Mouse (Mus musculus): ENCODE measurements around the gene Il12rb2. TPM values are rescaled to one million over a fixed set of nuclear protein-coding genes. Genes with fewer than 3 reads are reported as not detected.

Il12rb2 gene
- polyA plus RNA-seq, 1 experiment from 2014 or later: not detected

DNA sequence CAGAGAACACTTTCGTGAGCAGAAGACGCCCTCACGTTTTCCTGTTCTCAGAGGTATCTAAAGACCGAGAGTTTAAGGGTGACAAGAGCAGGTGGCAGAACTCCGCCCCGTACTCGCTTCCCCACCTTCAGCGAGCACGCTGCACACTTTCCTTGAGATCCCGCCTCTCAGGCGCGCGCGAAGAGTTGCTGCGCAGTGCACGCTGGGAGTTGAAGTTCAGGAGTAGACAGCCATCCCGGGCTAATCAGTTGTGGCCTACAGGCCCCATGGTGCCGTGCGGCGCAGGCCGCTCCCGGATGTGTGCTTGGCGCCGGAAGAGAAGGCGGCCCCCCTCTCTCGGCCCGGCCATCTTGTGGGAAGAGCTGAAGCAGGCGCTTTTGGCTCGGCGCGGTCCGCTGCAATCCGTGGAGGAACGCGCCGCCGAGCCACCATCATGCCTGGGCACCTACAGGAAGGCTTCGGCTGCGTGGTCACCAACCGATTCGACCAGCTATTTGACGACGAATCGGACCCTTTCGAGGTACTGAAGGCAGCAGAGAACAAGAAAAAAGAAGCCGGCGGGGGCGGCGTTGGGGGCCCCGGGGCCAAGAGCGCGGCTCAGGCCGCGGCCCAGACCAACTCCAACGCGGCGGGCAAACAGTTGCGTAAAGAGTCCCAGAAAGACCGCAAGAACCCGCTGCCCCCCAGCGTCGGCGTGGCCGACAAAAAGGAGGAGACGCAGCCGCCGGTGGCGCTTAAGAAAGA lies 109.2 kb downstream of the Il12rb2 start:
- Histone ChIP-seq H3K9me3 (ENCODE audit: low read length) (no peaks in the 10 kb centered on the region), H3K27ac (ENCODE audit: low read length) (peak overlapping the region; percentile 97), H3K9ac (replicated peaks; ENCODE audit: low read depth) (peak overlapping the region; percentile 97), H3K27me3 (replicated peaks; ENCODE audit: insufficient read depth, low read length) (no peaks in the 10 kb centered on the region), H3K4me2 (replicated peaks; ENCODE audit: low read depth, low read length) (peak overlapping the region; percentile 74), H3K4me1 (ENCODE audit: insufficient read depth, low read depth, low read length) (peaks cover 3% of the 10 kb centered on the region; the same call in 1 of the 2 replicates), H3K4me3 (ENCODE audit: low read depth, low read length) (peak overlapping the region; percentile 98), H3K36me3 (ENCODE audit: insufficient read depth, low read length) (no peaks in the 10 kb centered on the region)
- ATAC-seq (peak; percentile 100), DNase-seq (ENCODE audit: low spot score) (peak; percentile 99)
- 3% methylated on average over 68 of the region's 68 CpGs for WGBS
- TF ChIP-seq EP300 (IDR thresholded peaks at IDR 0.05) (peak; percentile 37; the same call in 1 of the 2 replicates), CTCF (IDR thresholded peaks at IDR 0.05) (no peak)

DNA sequence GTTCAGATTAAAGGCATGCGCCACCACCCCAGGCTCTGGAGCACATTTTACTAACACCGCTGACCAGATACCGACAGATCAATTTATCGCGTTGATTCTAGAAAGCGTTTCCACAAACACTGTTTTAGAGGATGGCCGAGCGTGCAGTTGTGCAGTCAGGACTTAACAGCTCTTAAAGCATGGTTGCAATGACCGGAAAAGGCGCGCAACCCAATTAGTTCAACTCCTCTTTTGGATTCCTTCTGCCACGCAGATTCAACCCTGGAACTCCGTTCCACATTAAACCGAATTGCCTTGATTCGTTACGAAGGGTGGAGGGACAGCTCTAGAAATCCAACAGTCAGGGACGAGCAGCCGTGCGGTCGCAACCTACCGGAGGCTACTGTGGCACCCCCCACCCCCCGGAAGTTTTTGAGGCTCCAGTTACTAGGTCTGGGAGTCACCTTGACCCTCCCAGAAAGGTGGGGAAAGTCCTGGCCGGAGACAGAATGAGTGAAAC lies 109.8 kb downstream of the Il12rb2 start:
- under 1% methylated on average over 23 of the region's 23 CpGs for WGBS
- peak overlapping the region; percentile 74 for H3K4me2 ChIP-seq (replicated peaks; ENCODE audit: low read depth, low read length)
- H3K4me1 ChIP-seq (ENCODE audit: insufficient read depth, low read depth, low read length): peaks cover 3% of the 10 kb centered on the region; the same call in 1 of the 2 replicates
- peak overlapping the region; percentile 98 for H3K4me3 ChIP-seq (ENCODE audit: low read depth, low read length)
- H3K27me3 ChIP-seq (replicated peaks; ENCODE audit: insufficient read depth, low read length): no peaks in the 10 kb centered on the region
- H3K27ac ChIP-seq (ENCODE audit: low read length): peak overlapping the region; percentile 97
- no peaks in the 10 kb centered on the region for H3K36me3 ChIP-seq (ENCODE audit: insufficient read depth, low read length)
- no peak for TF ChIP-seq EP300 (IDR thresholded peaks at IDR 0.05)
- no peak for TF ChIP-seq CTCF (IDR thresholded peaks at IDR 0.05)
- H3K9me3 ChIP-seq (ENCODE audit: low read length): no peaks in the 10 kb centered on the region
- H3K9ac ChIP-seq (replicated peaks; ENCODE audit: low read depth): peak overlapping the region; percentile 43
- ATAC-seq (peak; percentile 50), DNase-seq (ENCODE audit: low spot score) (no peak)

GRCm38 (mm10) chr6:67264935-67265334 lies 111.1 kb downstream of the Il12rb2 start:
- Histone ChIP-seq H3K4me2 (replicated peaks; ENCODE audit: low read depth, low read length) (no peak overlapping the region), H3K4me3 (ENCODE audit: low read depth, low read length) (no peak overlapping the region), H3K4me1 (ENCODE audit: insufficient read depth, low read depth, low read length) (peaks cover 3% of the 10 kb centered on the region; the same call in 1 of the 2 replicates), H3K9ac (replicated peaks; ENCODE audit: low read depth) (no peak overlapping the region), H3K27ac (ENCODE audit: low read length) (no peak overlapping the region), H3K9me3 (ENCODE audit: low read length) (no peaks in the 10 kb centered on the region), H3K36me3 (ENCODE audit: insufficient read depth, low read length) (no peaks in the 10 kb centered on the region), H3K27me3 (replicated peaks; ENCODE audit: insufficient read depth, low read length) (no peaks in the 10 kb centered on the region)
- TF ChIP-seq EP300 (IDR thresholded peaks at IDR 0.05): no peak
- no peak for DNase-seq (ENCODE audit: low spot score)
- no peak for ATAC-seq
- 76% methylated on average over 7 of the region's 7 CpGs for WGBS

GRCm38 (mm10) chr6:67251095-67251494 lies 124.9 kb downstream of the Il12rb2 start:
- Histone ChIP-seq H3K4me1 (ENCODE audit: insufficient read depth, low read depth, low read length) (no peaks in the 10 kb centered on the region), H3K27me3 (replicated peaks; ENCODE audit: insufficient read depth, low read length) (no peaks in the 10 kb centered on the region), H3K4me2 (replicated peaks; ENCODE audit: low read depth, low read length) (no peak overlapping the region), H3K4me3 (ENCODE audit: low read depth, low read length) (no peak overlapping the region), H3K9me3 (ENCODE audit: low read length) (no peaks in the 10 kb centered on the region), H3K9ac (replicated peaks; ENCODE audit: low read depth) (no peak overlapping the region), H3K27ac (ENCODE audit: low read length) (no peak overlapping the region), H3K36me3 (ENCODE audit: insufficient read depth, low read length) (no peaks in the 10 kb centered on the region)
- ATAC-seq: no peak
- no peak for TF ChIP-seq EP300 (IDR thresholded peaks at IDR 0.05)
- TF ChIP-seq CTCF (IDR thresholded peaks at IDR 0.05): no peak
- 80% methylated on average over 4 of the region's 4 CpGs for WGBS
- no peak for DNase-seq (ENCODE audit: low spot score)

DNA sequence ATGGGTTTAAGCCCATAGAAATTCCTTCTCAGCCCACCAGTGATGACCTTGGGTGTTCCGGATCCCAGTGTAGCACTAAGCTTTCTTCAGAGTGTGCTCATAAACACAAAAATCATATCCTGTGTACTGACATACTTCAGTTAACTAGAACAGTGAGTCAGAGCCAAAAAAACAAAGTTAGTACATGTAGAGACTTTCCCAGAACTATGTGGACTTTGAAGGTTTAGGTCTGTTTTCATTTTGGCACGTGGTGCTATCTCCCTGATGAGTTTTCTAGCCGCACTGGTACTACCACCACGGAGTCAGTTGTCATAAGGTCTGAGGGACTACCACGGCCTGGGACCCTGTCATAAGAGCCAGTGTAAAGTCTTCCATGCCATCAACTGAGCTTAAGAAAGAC lies 131.5 kb downstream of the Il12rb2 start:
- 78% methylated on average over 5 of the region's 5 CpGs for WGBS
- Histone ChIP-seq H3K9me3 (ENCODE audit: low read length) (no peaks in the 10 kb centered on the region), H3K36me3 (ENCODE audit: insufficient read depth, low read length) (no peaks in the 10 kb centered on the region), H3K4me1 (ENCODE audit: insufficient read depth, low read depth, low read length) (no peaks in the 10 kb centered on the region), H3K4me2 (replicated peaks; ENCODE audit: low read depth, low read length) (no peak overlapping the region), H3K9ac (replicated peaks; ENCODE audit: low read depth) (no peak overlapping the region), H3K27ac (ENCODE audit: low read length) (no peak overlapping the region), H3K4me3 (ENCODE audit: low read depth, low read length) (no peak overlapping the region), H3K27me3 (replicated peaks; ENCODE audit: insufficient read depth, low read length) (no peaks in the 10 kb centered on the region)
- ATAC-seq: no peak
- TF ChIP-seq EP300 (IDR thresholded peaks at IDR 0.05) (no peak), CTCF (IDR thresholded peaks at IDR 0.05) (no peak)
- no peak for DNase-seq (ENCODE audit: low spot score)

DNA sequence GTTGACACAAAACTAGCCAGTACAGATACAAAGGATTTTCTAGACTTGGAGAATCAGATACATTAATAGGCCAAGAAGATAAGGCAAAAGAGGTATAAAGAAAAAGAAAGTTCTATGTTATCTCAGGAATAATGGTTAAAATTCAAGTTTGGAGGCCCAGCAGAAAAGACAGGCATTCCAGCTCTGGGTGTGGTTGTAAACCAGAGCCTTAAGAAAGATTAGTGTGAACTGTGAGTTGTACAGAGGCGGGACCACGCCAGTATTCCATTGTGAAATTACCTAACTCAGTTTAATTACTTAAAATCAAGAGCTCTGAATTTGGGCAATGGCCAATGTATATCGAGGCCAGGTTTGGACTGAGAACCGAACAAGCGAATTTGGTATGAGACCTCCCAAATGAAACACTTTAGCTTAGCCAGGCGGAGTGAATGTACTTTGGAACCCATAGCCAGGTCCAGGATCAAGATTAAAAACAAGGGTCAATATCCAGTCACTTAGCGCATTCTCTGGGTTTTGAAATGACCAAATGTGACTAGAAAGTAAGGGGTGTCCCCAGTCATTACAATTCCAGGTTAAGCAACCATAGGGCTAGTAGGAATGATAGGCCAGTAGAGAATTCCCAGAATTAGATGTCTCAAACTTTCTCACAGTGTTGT lies 132.1 kb downstream of the Il12rb2 start:
- no peak overlapping the region for H3K4me3 ChIP-seq (ENCODE audit: low read depth, low read length)
- TF ChIP-seq EP300 (IDR thresholded peaks at IDR 0.05) (no peak), CTCF (IDR thresholded peaks at IDR 0.05) (no peak)
- 76% methylated on average over 7 of the region's 7 CpGs for WGBS
- H3K9me3 ChIP-seq (ENCODE audit: low read length): no peaks in the 10 kb centered on the region
- H3K36me3 ChIP-seq (ENCODE audit: insufficient read depth, low read length): no peaks in the 10 kb centered on the region
- no peak overlapping the region for H3K27ac ChIP-seq (ENCODE audit: low read length)
- H3K9ac ChIP-seq (replicated peaks; ENCODE audit: low read depth): no peak overlapping the region
- H3K4me1 ChIP-seq (ENCODE audit: insufficient read depth, low read depth, low read length): no peaks in the 10 kb centered on the region
- ATAC-seq (no peak), DNase-seq (ENCODE audit: low spot score) (peak; percentile 8)
- H3K4me2 ChIP-seq (replicated peaks; ENCODE audit: low read depth, low read length): no peak overlapping the region
- H3K27me3 ChIP-seq (replicated peaks; ENCODE audit: insufficient read depth, low read length): no peaks in the 10 kb centered on the region

Other genes with a start within 250 kb of the Il12rb2 start
- gene Serbp1, start 138.0 kb downstream of the Il12rb2 start, polyA plus RNA-seq (2015; fragmentation: Nextera tagmentation; extraction: Ambion mirVana): 175 and 194 TPM in 2 replicates
- not detected in 2 replicates for gene Il23r, start 115.7 kb upstream of the Il12rb2 start, polyA plus RNA-seq (2015; fragmentation: Nextera tagmentation; extraction: Ambion mirVana)
- 89.1 and 101 TPM in 2 replicates for gene Tacstd2, start 159.6 kb upstream of the Il12rb2 start, polyA plus RNA-seq (2015; fragmentation: Nextera tagmentation; extraction: Ambion mirVana)

Data from lung, postnatal 0 days (tissue).